18 mouse cellular contexts compared by ENCODE assay signal in the genomic region with DNA sequence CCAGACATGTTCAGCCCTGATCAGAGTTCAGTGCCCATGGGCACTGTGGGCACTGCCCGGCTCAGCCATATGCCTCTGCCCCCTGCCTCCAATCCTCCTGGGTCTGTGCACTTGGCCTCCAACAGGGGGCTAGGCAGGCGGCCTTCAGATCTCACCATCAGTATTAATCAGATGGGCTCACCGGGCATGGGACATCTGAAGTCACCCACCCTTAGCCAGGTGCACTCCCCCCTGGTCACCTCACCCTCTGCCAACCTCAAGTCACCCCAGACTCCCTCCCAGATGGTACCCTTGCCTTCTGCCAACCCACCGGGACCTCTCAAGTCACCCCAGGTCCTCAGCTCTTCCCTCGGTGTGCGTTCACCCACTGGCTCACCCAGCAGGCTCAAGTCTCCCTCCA. TPM values are rescaled to one million over a fixed set of nuclear protein-coding genes. Genes with fewer than 3 reads are reported as not detected.
DNase-seq lines count a peak whose midpoint lies in the region.
"Had no signal": no experiment of that assay in that cellular context is flagged by ENCODE, and none has a peak within 500 bp of the region (broad histone marks: within the 10 kb centered on the region; RNA-seq: fewer than 3 reads in every experiment).

No protein-coding gene starts in this region.

- peak; percentile 46 for DNase-seq in cerebellum, adult 9-11 months
- no peak for DNase-seq in cerebellum, postnatal 10 days
- DNase-seq in kidney, adult 9 months, result peak; percentile 11
- DNase-seq in kidney, adult 8-10 months, result no peak
- peak; percentile 38 for DNase-seq in testis, postnatal 10 days (ENCODE audit: low spot score)
- no peak for DNase-seq in testis, postnatal 14 days (ENCODE audit: low spot score)
- no peak for DNase-seq in left cerebral cortex, adult 18-20 months (ENCODE audit: low spot score in 2 of 2)
- DNase-seq: adrenal gland, postnatal 25 days; heart, adult 18-20 months; heart, postnatal 14 days; kidney, adult 2 months; kidney, postnatal 14 days; right cerebral cortex, postnatal 25 days had no signal

RNA-seq across cellular contexts. Expression of a gene that starts 24.7 kb away (rescaled TPM):
- total RNA-seq in left cerebral cortex, adult 18-20 months (2021), result 10 to 100 TPM; 59.1 to 62.5 TPM

RNA-seq across cellular contexts. Expression of a gene that starts 52.6 kb away (rescaled TPM):
- total RNA-seq in left cerebral cortex, adult 18-20 months (2021), result not detected
- total RNA-seq: adrenal gland, postnatal 25 days; heart, adult 18-20 months; heart, postnatal 14 days; layer of hippocampus, adult 8-10 months; left cerebral cortex, postnatal 14 days; megakaryocyte progenitor cell, adult 5-6 weeks; neutrophil, adult 5-6 weeks had no signal

RNA-seq across cellular contexts. Expression of a gene that starts 54.3 kb away (rescaled TPM):
- total RNA-seq in left cerebral cortex, adult 18-20 months (2021), result not detected
- total RNA-seq: gastrocnemius, postnatal 25 days; layer of hippocampus, adult 8-10 months; left cerebral cortex, postnatal 14 days; megakaryocyte progenitor cell, adult 5-6 weeks had no signal

Comparison
In these comparisons a context has a peak if more than half of its experiments do, and no peak if none do; other contexts are left out.
1. DNase-seq: peak in cerebellum, adult 9-11 months (single experiment), kidney, adult 9 months (single experiment) and testis, postnatal 10 days (single experiment); none in cerebellum, postnatal 10 days (0 of 2), kidney, adult 8-10 months (0 of 2), testis, postnatal 14 days (single experiment) and left cerebral cortex, adult 18-20 months (0 of 2).